Mouse (Mus musculus): ENCODE data around the gene Iqgap2.

Gene Iqgap2

DNA sequence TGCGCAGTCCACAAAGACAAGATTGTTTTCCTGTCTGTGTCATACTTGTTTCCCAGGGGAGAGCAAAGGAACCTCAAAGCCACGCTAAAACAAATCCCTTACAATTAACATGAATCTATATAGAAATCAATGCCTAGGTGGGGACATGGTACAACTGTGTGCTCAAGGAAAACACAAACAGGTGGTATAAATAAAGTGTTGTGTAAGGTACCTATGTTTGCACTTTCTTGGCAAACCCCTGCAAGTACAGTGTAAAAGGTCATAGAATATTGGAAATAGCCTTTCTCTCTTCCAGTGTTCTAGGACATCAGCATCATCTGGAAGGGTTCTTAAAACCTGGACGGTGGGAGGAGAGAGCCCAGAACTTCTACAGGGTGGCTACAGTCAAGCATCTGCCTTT is 7.3 kb downstream of the Iqgap2 start:
- DNase-seq (ENCODE audit: inconsistent ontology term) = no peak

DNA sequence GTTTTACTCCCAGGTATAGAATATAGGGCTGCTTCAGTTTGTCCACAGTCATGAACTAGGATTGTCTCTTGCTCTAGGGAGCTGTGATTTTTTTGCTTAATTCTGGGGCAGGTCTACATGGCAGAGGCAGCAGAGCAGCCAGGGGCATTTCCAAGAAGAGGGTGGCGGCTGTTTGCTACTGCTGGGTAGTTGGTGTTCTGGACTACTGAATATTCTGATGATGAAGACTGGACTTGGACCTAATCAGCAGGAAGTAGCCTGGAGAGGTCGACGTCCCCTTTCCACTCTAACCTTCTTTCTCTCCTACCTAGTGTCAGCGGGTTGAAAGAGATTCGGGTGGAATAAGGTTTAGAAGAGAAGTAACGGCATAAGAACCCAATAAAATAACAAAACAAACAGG is 9.7 kb downstream of the Iqgap2 start:
- no peak for DNase-seq (ENCODE audit: inconsistent ontology term)

- peak; percentile 19 for DNase-seq (ENCODE audit: inconsistent ontology term)
These were observed 10.3 kb downstream of the Iqgap2 start for GRCm38 (mm10) chr13:95881427-95881826.

DNA sequence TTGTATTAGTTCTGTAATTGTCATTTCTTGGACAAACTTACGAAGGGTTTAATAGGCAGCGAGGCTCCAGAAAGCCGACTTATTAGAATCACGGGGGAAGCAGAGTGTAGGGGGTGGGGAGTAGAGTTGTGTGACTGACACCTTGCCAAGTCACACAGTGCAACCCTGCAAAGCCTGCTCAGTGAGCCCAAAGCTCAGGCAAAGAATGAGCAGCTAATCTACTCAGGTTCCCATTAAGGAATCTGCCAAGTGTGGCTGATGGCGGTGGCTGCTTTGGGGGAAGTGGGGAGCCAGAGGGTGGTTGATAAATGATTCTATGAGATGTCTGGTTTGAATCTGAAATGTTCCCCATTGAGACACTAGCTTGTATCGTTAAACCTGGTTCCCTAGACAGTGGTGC is 11.1 kb downstream of the Iqgap2 start:
- DNase-seq (ENCODE audit: inconsistent ontology term) = no peak

DNA sequence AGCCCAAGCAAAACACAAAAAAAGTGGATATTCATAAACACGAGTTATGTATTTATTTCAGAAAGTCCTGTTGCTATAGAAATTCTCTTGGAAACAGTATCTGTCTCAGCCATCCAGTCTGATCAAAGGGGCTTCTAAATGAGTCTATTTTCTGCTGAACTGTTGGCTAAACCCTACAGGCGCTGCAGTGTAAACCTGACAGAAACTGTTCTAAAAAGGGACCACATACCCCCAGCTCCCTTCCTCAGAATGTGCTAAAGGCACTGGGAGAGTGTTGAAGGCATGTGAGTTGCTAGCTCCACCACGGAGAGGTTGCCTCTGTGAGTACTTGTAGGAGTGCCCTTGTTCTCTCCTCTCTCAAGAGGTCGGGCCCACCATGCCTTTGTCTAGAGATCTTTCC is 19.7 kb downstream of the Iqgap2 start:
- no peak for DNase-seq (ENCODE audit: inconsistent ontology term)

GRCm38 (mm10) chr13:95870626-95871025 is 21.1 kb downstream of the Iqgap2 start:
- DNase-seq (ENCODE audit: inconsistent ontology term) = no peak

GRCm38 (mm10) chr13:95868896-95869540 is 22.7 kb downstream of the Iqgap2 start:
- DNase-seq (ENCODE audit: inconsistent ontology term) = peak; percentile 34

GRCm38 (mm10) chr13:95862201-95862600 is 29.5 kb downstream of the Iqgap2 start:
- DNase-seq (ENCODE audit: inconsistent ontology term) = no peak

- no peak for DNase-seq (ENCODE audit: inconsistent ontology term)
These were observed 32.5 kb downstream of the Iqgap2 start for GRCm38 (mm10) chr13:95859271-95859670.

DNA sequence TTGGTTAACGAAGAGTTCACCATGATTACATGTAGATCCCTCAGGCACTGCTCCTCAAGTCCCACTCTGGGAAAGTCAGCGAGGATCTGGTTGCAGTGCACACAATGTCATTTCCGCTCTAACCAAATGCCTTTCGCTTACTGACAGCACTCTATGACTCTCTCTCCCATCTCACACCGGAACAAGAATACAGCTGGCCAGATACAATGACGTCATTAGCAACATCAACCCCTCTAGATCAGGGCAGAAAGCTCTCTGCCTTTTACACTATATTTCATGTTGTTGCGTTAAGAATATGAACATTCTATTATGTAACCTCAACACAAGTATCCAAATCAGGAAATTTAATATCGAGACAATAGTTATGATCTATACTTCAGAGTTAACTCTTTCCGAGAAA is 32.9 kb downstream of the Iqgap2 start:
- no peak for DNase-seq (ENCODE audit: inconsistent ontology term)

DNA sequence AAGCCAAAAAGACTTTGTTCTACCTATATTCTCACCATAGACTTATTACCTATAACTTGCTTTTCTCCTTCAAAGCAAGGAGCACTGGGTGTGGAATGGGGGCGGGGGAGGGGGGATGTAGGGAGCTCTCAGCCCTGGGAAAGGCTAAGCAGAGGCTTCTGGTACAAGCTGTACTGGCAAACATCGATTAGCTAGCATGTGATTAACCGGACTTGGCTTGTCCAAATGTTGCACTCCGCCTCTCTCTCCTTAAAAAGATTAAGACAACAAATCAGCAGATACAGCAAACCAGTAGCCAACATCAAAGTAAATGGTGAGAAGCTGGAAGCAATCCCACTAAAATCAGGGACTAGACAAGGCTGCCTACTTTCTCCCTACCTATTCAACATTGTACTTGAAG is 36.2 kb downstream of the Iqgap2 start:
- DNase-seq (ENCODE audit: inconsistent ontology term) = no peak

DNA sequence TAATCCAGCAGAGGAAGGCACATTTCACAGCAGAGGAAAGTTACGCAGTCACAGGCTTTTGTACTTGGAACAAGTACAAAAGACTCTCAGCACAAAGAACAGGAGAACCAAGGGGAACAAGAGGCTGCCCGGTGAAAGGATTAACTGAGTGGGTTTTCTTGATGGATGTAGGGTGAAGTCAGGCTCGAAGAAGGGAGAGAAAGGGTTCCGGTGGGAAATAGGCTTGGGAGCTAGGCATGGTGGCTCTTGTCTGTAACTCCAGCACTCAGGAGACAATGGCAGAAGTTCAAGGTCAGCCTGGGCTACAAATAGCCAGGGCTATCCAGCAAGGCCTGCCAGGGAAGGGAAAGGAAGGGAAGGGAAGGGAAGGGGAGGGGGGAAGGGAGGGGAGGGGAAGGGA is 40.1 kb downstream of the Iqgap2 start:
- DNase-seq (ENCODE audit: inconsistent ontology term) = no peak

DNA sequence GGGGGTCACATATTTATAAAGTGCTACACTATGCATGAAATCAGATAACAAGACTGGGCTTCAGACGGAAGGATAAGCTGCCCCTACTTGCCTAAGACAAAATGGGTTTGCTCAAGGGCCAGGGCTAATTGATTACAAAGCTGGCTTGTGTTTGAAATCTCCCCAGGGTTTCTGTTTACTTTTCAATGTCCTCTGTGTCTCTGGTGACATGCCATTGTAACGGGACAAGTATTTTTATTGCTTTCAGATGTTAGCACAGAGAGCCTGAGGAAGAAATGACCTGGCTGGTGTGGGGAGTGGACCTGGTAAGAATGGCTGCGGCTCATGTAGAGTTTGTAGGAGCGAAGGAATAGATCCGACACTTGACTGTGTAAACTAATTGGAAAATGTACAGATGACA is 41.3 kb downstream of the Iqgap2 start:
- DNase-seq (ENCODE audit: inconsistent ontology term) = no peak

DNA sequence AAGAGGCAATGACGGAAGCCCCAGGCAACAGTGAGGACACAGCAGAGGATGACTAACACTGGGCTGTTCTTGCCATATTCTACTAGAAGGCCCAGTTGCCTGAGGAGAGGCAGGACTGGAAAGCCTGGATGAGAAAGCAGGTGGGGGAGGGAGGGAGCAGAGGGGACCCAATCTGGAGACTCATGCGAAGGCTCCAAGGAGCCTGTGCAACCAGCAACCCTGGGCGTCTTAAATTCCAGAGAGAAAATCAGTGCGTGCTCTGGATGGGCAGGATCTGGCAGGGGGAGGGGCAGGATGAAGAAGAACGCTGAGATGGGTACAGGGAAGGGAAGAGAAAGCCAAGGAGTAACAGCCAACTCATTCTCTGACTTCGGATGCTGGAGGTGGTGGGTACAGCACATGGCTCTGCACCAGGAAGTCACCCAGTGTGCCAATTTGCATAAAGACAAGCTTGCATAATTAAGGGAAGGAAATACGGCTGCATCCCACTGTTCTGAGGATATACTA is 42.2 kb downstream of the Iqgap2 start:
- DNase-seq (ENCODE audit: inconsistent ontology term) = peak; percentile 27

DNA sequence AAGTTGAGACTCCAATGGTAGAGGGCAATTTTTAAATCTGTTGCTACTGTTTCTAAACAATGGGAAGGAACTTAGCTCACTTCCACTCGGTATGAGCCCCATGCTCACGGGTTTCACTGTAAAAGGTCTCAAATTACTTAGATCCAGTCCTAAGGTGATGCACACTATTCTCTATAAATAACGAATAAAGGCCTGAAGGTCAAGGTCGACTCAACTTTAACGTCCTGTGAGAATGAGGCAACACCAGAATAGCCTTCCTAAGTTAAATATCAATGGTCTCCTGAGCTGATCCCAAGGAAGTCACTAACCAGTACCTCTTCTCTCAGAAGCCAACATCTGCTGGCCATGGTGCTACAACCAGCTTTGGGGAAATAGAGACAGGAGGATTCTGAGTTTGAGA is 45.4 kb downstream of the Iqgap2 start:
- DNase-seq (ENCODE audit: inconsistent ontology term) = no peak

DNA sequence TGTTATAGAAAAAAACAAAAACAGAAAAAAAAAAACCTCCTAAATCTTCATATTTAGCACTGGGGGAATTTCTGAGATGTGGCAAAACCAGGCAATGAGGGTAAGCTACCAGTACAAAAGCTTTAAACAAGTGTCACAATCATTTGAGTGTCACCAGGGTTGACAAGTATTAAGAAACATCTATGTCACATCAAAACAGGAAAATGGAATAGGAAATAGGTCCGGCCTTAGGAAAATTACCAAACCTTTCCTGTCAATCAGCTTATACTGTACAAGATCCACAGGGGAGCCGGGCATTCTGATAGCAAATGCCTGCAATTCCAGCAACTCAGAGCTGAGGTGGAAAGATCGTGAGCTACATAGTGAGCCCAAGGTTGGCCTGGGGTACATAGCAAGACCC is 46.8 kb downstream of the Iqgap2 start:
- no peak for DNase-seq (ENCODE audit: inconsistent ontology term)

DNA sequence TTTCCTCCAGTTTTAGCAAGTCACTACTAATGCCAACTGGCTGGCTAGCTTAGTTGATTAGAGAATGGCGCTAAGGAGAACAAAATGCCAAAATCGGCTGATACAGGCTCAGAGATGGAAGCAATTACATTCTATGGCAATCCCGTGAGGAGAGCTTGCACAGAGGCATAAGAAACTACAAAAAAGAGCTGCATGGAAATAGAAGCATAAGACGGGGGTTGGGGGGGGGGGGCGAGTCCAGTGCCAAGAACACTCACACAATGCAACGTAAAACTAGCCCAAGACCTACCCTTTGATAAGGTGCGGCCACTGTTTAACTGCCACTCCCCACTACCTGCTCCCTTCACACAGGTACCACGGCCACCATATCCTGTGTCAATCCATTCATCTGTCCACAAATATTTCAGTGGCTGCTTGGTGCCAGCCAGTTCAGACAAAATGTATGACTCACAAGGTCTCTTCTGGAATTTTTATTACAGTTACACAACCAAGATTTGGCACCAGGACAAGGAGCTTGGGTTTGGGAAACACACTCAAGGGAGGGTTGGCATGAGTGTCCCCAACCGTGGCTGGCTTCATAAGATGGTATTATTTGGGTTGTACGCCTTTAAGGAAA is 48.2 kb downstream of the Iqgap2 start:
- DNase-seq (ENCODE audit: inconsistent ontology term) = peak; percentile 88

DNA sequence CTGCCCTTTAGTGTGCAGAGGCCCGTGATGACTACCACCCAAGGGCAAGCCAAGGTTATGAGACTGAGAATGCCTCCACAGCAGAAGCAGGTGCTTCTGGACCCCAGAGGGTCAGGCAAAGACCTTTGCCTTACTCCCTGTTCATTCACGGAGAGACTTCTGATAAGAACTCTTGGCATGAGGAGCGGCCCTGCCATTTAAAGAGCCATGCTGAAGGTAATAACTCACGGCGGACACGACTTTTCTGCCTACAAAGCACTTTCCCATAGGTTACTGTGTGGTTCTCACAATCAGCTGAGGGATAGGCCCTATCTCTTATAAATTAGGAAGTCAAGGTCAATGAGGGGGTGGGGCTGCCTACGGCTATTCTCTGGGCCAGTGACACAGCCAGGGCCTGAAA is 48.9 kb downstream of the Iqgap2 start:
- no peak for DNase-seq (ENCODE audit: inconsistent ontology term)

DNA sequence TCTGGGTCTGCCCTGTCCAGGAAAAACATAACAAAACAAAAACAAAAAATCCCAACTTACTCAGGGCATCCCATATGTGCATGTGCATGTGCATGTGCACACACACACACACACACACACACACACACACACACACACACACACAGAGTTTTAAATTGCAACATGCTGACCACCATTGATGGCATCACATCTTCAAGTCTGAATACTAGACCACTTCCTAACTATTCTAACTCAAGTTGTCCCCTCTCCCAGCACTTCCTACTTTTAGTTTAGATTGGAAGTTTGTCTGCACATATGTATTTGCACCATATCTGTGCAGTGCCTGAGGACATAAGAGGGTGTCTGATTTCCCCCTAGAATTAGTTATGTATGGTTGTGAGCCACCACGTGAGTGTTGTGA is 49.8 kb downstream of the Iqgap2 start:
- no peak for DNase-seq (ENCODE audit: inconsistent ontology term)

DNA sequence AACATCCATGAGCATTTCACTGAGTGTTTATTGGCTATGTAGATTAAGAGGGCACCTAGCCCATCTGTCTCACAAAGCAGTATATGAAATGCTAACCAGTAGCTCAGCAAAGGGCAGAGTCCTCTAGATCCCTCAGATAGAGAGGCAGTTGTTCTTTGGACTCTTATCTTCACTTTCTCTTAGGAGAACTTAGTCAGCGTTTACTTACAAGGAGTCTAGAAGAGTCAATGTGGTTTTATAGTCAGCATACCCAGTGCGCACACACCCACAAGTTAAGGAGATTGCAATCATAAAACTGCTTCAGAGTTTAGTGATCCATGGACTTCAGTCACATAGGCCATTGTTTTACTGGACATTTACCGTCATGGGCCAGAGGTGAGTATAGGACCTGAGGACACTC is 54.8 kb downstream of the Iqgap2 start:
- DNase-seq (ENCODE audit: inconsistent ontology term) = no peak

GRCm38 (mm10) chr13:95833473-95833872 is 58.2 kb downstream of the Iqgap2 start:
- no peak for DNase-seq (ENCODE audit: inconsistent ontology term)

GRCm38 (mm10) chr13:95832712-95833111 is 59.0 kb downstream of the Iqgap2 start:
- no peak for DNase-seq (ENCODE audit: inconsistent ontology term)

DNA sequence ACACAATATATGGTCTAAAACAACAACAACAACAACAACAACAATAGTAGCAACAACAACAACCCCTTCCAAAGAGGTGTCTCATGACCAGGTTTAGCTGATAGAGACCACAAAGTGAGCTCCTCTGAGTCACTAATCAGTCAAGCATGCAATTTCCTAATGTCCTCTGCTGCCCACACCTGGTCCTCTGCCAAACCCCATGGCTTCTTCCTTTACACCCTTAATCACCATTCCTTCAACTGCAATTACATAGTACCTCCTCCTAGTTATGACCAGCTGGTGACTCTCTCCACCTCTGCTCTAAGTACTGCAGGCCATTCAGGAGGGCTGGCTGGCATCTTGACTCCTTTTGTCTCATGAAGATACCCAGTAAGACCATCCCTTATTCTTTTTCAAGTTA is 60.0 kb downstream of the Iqgap2 start:
- peak; percentile 76 for DNase-seq (ENCODE audit: inconsistent ontology term)
